Mouse (Mus musculus) layer of hippocampus, postnatal 10 days (tissue): ENCODE data around the gene Timd2. TPM values are rescaled to one million over a fixed set of nuclear protein-coding genes. Genes with fewer than 3 reads are reported as not detected.
"Not testable (repeated sequence)": the region's sequence is repeated elsewhere in the genome, so short reads cannot be mapped to it uniquely, and the experiment has no call there.

Experiments used
- DNase-seq, 2 experiments: peaks; one replicate each; pipeline ENCODE4 v3.0.0; 2021; ENCODE audit warnings: low spot score in 2 of 2
- long read RNA-seq: library from polyadenylated mRNA; stranded (forward); transcript quantifications from one replicate; pipeline ENCODE4 v2.0.0, GENCODE M21; 2023
- total RNA-seq, 2 experiments: library from RNA; stranded (reverse); gene quantifications; 2 replicates each; pipeline ENCODE4 v1.2.3; 2021

The Timd2 gene
- not detected for total RNA-seq
- long read RNA-seq, result 0 reads

DNA sequence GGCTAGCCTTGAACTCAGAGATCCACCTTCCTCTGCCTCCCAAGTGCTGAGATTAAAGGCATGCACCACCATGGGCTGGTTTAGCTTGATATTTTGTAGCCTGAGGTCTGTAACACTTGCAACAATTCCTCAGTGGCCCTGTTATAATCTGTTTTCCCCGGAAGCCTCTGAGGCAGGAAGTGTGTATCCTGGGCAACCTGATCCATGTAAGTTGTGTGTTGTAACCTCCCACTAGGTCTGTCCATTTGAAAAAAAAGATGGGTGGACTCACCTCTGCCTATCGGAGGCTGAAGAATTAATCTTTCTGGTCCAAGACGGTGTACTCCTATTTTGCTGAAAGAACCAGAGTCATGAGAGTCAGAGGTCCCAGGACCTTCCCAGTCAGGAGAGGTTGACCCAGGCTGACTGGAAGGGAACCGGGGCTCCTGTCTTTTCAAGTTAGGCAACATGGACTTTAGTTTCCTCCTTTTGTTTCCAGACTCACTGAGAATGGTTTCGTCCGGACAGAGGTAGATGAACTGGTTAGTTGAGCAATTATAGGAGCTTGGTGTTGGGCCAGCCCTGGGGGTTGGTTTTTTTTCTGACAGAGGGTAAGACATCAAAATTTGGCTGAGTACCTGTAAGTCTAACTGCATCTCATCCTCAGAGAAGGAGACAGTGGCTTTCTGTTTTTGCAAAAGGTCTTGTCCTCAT lies at the start of gene Timd2:
TSS of gene Timd2 (minus strand) at position 398 of the 693 bp plus-strand sequence.
- no peak for DNase-seq

GRCm38 (mm10) chr11:46755714-46756113 lies 48.9 kb upstream of the Timd2 start:
- DNase-seq, result not testable (repeated sequence)

GRCm38 (mm10) chr11:46754669-46755068 lies 47.8 kb upstream of the Timd2 start:
- no peak for DNase-seq

DNA sequence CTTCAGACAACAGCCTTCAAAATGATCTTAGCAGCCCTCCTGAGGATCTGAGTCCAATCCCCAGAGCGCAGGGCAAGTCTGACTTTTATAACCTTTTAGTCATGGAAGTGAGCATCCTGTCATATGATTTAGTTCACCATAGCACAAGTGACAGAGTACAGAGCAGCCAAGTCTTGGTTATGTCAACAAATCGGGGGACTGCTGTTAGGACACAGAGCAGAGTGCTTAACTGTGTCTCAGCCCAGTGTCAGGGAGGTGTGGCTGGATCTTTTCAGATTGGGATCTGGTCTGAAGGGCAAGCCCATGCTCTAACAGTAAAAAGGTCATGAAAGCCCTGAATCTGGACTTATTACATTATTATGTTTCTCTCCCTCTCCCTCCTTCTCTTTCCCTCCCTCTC lies 46.8 kb upstream of the Timd2 start:
- DNase-seq, result no peak

DNA sequence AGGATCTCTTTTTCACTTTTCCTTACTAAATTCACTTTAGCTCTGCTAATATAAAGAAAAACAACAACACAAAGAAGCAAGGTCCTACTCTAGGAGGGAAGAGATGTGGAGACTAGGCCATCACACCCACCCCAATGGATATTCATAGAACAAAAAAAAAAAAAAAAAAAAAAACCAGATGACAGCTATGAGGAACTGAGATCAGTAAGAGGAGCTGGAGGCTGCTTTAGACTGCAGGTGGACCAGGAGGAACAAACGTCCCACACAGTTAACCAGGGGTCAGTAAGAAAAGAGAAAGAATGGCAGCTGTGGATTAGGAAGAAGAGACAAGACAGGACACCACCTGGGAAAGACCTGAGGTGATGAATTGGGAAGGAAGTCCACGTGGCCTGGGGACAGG lies 41.1 kb upstream of the Timd2 start:
- no peak for DNase-seq

DNA sequence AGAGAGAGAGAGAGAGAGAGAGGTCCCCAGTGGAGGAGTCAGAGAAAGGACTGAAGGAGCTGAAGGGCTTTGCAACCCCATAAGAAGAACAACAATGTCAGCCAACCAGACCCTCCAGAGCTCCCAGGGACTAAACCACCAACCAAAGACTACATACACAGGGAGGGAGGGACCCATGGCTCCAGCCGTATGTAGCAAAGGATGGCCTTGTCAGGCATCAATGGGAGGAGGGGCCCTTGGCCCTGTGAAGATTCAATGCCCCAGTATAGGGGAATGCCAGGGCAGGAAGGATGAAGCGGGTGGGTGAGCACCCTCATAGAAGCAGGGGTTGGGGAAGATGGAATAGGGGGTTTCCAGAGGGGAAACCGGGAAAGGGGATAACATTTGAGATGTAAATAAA lies 34.9 kb upstream of the Timd2 start:
- no peak for DNase-seq

- DNase-seq, result no peak
These were observed 34.0 kb upstream of the Timd2 start for GRCm38 (mm10) chr11:46740886-46741285.

DNA sequence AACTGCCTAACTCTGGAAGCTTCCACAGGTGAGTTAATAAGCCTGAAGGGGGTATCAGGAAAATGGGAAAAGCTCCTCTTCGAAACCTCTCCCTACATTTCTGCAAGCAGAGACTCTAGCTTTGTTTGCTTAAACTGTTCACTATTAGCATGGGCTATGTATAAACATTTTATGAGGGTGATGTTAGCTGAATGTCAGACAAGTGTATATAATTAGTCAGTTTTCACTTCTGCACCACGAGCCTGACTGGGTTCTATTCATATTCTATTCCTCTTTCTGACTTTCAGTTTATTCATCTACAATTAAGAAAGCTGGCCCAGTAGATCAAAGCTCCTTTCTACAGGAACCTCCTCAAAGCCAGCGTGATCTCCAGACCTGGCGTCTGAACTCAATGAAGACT lies 32.6 kb upstream of the Timd2 start:
- DNase-seq, result no peak

- not testable (repeated sequence) for DNase-seq
These were observed 28.2 kb upstream of the Timd2 start, which contains the start of gene Havcr1 for GRCm38 (mm10) chr11:46735076-46735475. TSS of gene Havcr1 (plus strand) at chr11:46735080.

DNA sequence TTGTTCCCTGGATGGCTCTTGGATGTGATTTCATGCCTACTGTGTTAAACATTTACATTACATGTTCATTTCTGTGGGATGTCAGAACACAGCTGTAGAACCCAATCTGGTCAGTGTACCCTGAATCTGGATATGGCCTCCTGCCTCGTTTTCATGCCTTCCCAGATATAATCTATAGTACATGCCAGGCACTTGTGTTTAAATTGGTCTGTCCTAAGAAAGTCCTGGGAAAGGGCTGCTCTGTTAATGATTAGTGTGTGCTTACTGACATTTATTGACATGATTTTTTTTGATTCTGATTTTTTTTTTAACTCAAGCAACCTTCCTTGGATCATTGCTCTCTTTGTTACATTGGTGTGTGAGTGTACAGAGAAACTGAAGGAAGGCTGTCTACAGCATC lies 27.8 kb upstream of the Timd2 start:
- DNase-seq, result no peak

GRCm38 (mm10) chr11:46733242-46733789 lies 26.5 kb upstream of the Timd2 start:
- peak in 1 of 2 experiments; percentile 14 for DNase-seq

GRCm38 (mm10) chr11:46731541-46732070 lies 24.7 kb upstream of the Timd2 start:
- no peak for DNase-seq

DNA sequence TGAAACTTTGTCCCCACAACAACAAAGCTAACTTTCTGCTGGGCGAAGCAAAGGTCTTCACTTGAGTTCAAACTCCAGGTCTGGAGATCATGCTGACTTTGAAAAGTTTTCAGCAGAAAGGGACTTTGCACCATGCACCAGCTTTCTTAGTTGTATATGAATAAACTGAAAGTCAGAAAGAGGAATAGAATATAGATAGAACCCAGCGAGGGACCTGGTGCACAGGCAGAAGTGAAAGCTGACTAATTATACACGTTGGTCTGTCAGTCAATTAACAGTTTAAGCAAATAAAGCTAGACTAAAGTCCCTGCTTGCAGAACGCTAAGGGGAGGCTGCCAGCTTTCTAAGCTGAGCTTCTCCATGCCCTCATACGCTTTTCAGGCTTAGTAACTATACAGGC lies 8.0 kb downstream of the Timd2 start:
- DNase-seq, result no peak

DNA sequence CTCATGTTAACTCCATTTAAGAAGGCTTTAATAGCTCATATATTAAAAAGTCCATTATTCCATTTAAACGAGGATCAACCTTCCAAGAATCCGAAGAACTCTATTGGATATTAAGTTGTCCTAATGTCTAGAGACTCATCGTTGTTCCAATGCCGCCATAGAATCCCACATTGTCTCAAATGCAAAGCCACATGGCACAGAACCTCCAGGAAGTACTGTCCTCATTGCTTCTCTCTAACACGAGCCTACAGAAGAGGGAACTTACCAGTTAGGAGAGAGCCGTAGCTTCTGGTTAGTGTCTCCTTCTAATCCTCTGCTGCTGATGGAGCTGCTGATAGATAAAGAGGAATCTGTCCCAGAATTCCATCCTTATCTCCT lies 8.6 kb downstream of the Timd2 start:
- DNase-seq, result no peak

- DNase-seq, result no peak
These were observed 9.2 kb downstream of the Timd2 start for GRCm38 (mm10) chr11:46697433-46698277.

DNA sequence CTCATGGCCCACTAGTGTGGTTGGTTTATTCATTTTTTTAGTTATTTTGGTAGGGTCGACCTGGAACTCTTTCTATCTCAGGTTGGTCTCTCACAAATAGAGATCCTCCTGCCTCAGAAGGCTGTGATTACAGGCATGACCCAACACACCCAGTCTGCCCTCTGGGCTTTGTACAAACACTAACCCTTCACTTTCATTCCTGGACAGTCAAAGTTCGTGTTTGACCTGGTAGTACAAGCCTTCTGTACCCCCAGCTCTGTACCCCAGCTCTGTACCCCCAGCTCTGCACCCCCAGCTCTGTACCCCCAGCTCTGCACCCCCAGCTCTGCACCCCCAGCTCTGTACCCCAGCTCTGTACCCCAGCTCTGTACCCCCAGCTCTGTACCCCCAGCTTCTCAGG lies 11.0 kb downstream of the Timd2 start:
- DNase-seq, result not testable (repeated sequence)

DNA sequence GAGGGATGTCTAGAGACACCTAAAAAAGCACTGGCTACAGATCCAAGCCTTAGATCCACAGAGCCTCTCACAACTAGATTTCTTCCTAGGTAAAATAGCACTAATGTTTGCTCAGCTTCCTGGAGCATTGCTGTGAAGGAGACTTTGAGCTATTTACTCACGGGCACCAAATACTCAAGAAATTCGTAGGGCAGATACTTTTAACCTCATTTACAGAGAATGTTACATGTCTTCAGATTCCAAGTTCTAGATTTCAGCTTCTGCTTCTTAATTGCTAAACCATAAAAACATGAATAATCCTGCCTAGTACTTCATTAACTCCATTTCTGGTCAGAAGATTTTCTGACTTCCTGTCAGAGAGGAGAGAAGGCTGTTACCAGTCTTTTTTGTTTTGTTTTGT lies 16.7 kb downstream of the Timd2 start:
- DNase-seq, result no peak

GRCm38 (mm10) chr11:46683723-46684122 lies 23.1 kb downstream of the Timd2 start:
- DNase-seq, result no peak

DNA sequence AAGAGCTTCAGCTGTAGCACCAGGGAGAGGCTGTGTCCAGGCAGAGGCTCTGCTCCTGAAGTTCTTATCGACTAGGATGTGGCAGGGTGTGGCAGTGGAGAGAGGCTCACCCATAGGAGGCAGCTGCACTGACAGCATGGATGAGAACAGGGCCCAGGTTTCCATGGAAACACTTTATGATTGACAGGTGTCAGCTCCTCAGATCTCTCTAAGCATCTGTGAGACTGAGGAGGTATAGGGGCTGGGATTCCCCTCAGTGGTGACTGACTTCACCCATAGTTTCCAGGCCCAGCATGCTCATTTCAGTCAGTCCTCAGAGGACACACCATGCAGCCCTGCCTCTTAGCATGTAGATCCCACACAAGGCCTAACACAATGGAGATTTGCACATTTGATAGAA lies 24.0 kb downstream of the Timd2 start:
- DNase-seq, result peak in 1 of 2 experiments; percentile 5

DNA sequence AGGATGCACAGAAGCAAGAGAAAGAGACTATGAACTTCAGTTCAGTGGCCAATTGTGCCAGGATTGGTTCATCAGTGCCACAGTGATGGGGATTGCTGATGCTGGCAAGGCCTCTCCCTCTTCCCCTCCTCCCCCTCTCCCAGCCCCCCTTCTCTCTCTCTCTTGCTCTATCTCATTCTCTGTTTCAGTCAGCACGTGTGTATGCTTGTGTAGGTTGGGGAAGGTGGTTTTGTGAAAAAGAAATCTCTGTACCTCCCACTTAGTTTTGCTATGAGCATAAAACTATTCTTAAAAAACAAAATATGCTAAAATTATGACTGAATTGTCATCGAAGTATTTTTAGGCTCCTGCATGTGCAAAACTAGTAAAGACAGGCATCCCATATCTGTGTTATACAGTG lies 38.9 kb downstream of the Timd2 start:
- no peak for DNase-seq

DNA sequence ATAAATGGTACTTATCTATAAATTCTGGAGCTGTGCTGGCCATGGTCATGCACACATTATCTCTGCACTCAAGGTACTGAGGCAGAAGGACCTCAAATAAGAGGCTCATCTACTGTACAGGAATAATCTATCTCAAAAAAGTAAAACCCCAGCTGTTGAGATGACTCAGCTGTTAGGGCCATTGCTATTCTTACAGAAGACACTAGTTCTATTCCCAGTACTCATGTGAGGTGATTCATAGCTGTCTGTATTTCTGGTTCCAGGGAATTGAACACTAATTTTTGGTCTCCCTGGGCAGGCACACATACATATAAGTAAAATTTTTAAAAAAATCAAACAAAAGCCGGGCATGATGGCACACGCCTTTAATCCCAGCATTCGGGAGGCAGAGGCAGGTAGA lies 39.8 kb downstream of the Timd2 start:
- DNase-seq, result no peak
